In the genomic region with DNA sequence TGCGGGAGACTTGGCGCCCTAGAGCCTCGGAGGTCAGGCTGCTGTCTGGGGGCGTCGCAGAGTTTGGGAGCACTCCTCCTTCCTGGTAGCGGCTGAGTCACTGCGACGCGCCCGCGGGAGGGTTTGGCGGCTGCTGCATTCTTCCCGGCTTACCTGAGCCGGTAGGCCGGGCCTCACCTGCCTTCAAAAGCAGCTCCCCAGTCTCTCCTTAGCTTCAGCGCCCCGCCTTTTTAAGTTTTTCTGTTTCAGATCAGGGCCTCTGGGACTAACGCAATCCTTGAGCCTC, we compare ENCODE assay signal across 8 mouse cellular contexts. TPM values are rescaled to one million over a fixed set of nuclear protein-coding genes. Genes with fewer than 3 reads are reported as not detected.
A peak's percentile ranks its signal among the peaks of the same experiment; 100 is the strongest.
DNase-seq lines count a peak whose midpoint lies in the region; ATAC-seq and TF ChIP-seq lines count a peak whose summit lies in the region.

Gene Mdfi (minus strand): TSS at position 210 of the 286 bp plus-strand sequence.

- no peak for TF ChIP-seq CTCF in lung, postnatal 0 days (IDR thresholded peaks at IDR 0.05)

- H3K27me3 ChIP-seq in hindbrain, embryonic 11.5 days (ENCODE audit: control insufficient read depth, insufficient read depth, low read length): peaks cover 26% of the 10 kb centered on the region
- no peaks in the 10 kb centered on the region for H3K27me3 ChIP-seq in lung, postnatal 0 days (replicated peaks; ENCODE audit: insufficient read depth, low read length)

- no peaks in the 10 kb centered on the region for H3K9me3 ChIP-seq in hindbrain, embryonic 11.5 days (ENCODE audit: control insufficient read depth, low read length)
- H3K9me3 ChIP-seq in lung, postnatal 0 days (ENCODE audit: low read length): no peaks in the 10 kb centered on the region

- H3K4me1 ChIP-seq in hindbrain, embryonic 11.5 days (replicated peaks; ENCODE audit: control insufficient read depth, insufficient read depth, low read length): peaks cover 10% of the 10 kb centered on the region
- H3K4me1 ChIP-seq in lung, postnatal 0 days (ENCODE audit: insufficient read depth, low read depth, low read length): peaks cover 12% of the 10 kb centered on the region; the same call in 1 of the 2 replicates

- H3K9ac ChIP-seq in hindbrain, embryonic 11.5 days (ENCODE audit: low read depth, low read length): peak within 1 kb of the TSS; percentile 70
- H3K9ac ChIP-seq in lung, postnatal 0 days (replicated peaks; ENCODE audit: low read depth): peak within 1 kb of the TSS; percentile 32; the same call in 1 of the 2 replicates

- no peak for TF ChIP-seq EP300 in lung, postnatal 0 days (IDR thresholded peaks at IDR 0.05)

- intact Hi-C loops in gastrocnemius, postnatal 14 days (cut with DNase I; ENCODE audit: low total_unique reads): no loop called here
- intact Hi-C loops in left cerebral cortex, postnatal 10 days (cut with DNase I): no loop called here

- H3K36me3 ChIP-seq in hindbrain, embryonic 11.5 days (ENCODE audit: control insufficient read depth, insufficient read depth, low read length): no peaks in the 10 kb centered on the region
- H3K36me3 ChIP-seq in lung, postnatal 0 days (ENCODE audit: insufficient read depth, low read length): no peaks in the 10 kb centered on the region

- no peak for ATAC-seq in hindbrain, embryonic 11.5 days (ENCODE audit: low FRiP score)
- peak; percentile 58 for ATAC-seq in lung, postnatal 0 days

- H3K4me3 ChIP-seq in hindbrain, embryonic 11.5 days (ENCODE audit: low read depth, low read length): peak within 1 kb of the TSS; percentile 65
- peak within 1 kb of the TSS; percentile 66 for H3K4me3 ChIP-seq in lung, postnatal 0 days (ENCODE audit: low read depth, low read length)

- no peak for DNase-seq in gastrocnemius, postnatal 4 days (ENCODE audit: low spot score in 2 of 2)
- DNase-seq in gastrocnemius, postnatal 14 days: no peak
- peak; percentile 53 for DNase-seq in ZHBTc4 (ENCODE audit: low read depth, low spot score)
- DNase-seq in hindbrain, embryonic 11.5 days (ENCODE audit: low spot score): no peak
- DNase-seq in lung, postnatal 0 days (ENCODE audit: low spot score): peak; percentile 80
- DNase-seq in embryo, embryonic 9.5 days (ENCODE audit: extremely low spot score): no peak
- no peak for DNase-seq in left cerebral cortex, postnatal 10 days (ENCODE audit: extremely low spot score in 1 of 2, low spot score in 2 of 2)
- DNase-seq in testis, postnatal 10 days (ENCODE audit: low spot score): no peak

- peak within 1 kb of the TSS; percentile 88 for H3K4me2 ChIP-seq in hindbrain, embryonic 11.5 days (replicated peaks; ENCODE audit: low read depth, low read length)
- peak within 1 kb of the TSS; percentile 93 for H3K4me2 ChIP-seq in lung, postnatal 0 days (replicated peaks; ENCODE audit: low read depth, low read length)

- peak within 1 kb of the TSS; percentile 25; the same call in 1 of the 2 replicates for H3K27ac ChIP-seq in hindbrain, embryonic 11.5 days (ENCODE audit: low read depth, low read length)
- H3K27ac ChIP-seq in lung, postnatal 0 days (ENCODE audit: low read length): peak within 1 kb of the TSS; percentile 66

- WGBS in hindbrain, embryonic 11.5 days: 2% methylated on average over 11 of the region's 18 CpGs
- 6% methylated on average over 12 of the region's 18 CpGs for WGBS in lung, postnatal 0 days

RNA-seq across cellular contexts. Expression of gene Mdfi, which starts in this region (rescaled TPM):
- total RNA-seq in gastrocnemius, postnatal 4 days (2021): 10 to 100 TPM; 12.0 to 13.0 TPM
- total RNA-seq in gastrocnemius, postnatal 14 days (2021): 1 to 10 TPM; 2.4 to 3.5 TPM
- polyA plus RNA-seq in hindbrain, embryonic 11.5 days (2014; fragmentation: Nextera tagmentation; extraction: Ambion mirVana): 39.0 and 40.5 TPM in 2 replicates
- 8.3 and 9.3 TPM in 2 replicates for polyA plus RNA-seq in lung, postnatal 0 days (2015; fragmentation: Nextera tagmentation; extraction: Ambion mirVana)
- 1 to 10 TPM; 1.5 to 1.7 TPM for total RNA-seq in left cerebral cortex, postnatal 10 days (2021)

Comparison
In these comparisons a context has a peak if more than half of its experiments do, and no peak if none do; other contexts are left out.
1. DNase-seq: peak in ZHBTc4 (single experiment) and lung, postnatal 0 days (single experiment); none in gastrocnemius, postnatal 4 days (0 of 2), gastrocnemius, postnatal 14 days (single experiment), hindbrain, embryonic 11.5 days (single experiment), embryo, embryonic 9.5 days (single experiment), left cerebral cortex, postnatal 10 days (0 of 2) and testis, postnatal 10 days (single experiment).